Mouse (Mus musculus) stomach, postnatal 0 days (tissue): ENCODE results near the gene Nfil3. TPM values are rescaled to one million over a fixed set of nuclear protein-coding genes. Genes with fewer than 3 reads are reported as not detected.

Source experiments
- ATAC-seq: fragments of 200-750 bp; cut with Nextera tagmentation; 2 replicates; pipeline ENCODE4 v1.8.0; 2017; ENCODE audit not compliant: low FRiP score, low TSS enrichment
- DNase-seq: peaks from one replicate; pipeline ENCODE4 v3.0.0-alpha.2; 2016; ENCODE audit warnings: low spot score
- H3K27ac ChIP-seq: fragments of 300-500 bp; sonication (generic); replicated peaks from 2 replicates; pipeline ENCODE4 v1.5.1; 2014; ENCODE audit warnings: mild to moderate bottlenecking, control low read depth
- H3K27me3 ChIP-seq: fragments of 300-500 bp; sonication (generic); 2 replicates; pipeline ENCODE4 v1.6.1; 2014; ENCODE audit warnings: low read length; ENCODE audit not compliant: control insufficient read depth, insufficient read depth
- H3K36me3 ChIP-seq: fragments of 300-500 bp; sonication (generic); 2 replicates; pipeline ENCODE4 v1.6.1; 2014; ENCODE audit warnings: low read length, mixed read lengths; ENCODE audit not compliant: control insufficient read depth, insufficient read depth
- H3K4me1 ChIP-seq: fragments of 300-500 bp; sonication (generic); replicated peaks from 2 replicates; pipeline ENCODE4 v1.6.1; 2014; ENCODE audit warnings: antibody characterized with exemption; ENCODE audit not compliant: control insufficient read depth, insufficient read depth
- H3K4me2 ChIP-seq: fragments of 300-500 bp; sonication (generic); replicated peaks from 2 replicates; pipeline ENCODE4 v1.6.1; 2014; ENCODE audit warnings: low read depth, mild to moderate bottlenecking, control low read depth, moderate library complexity
- H3K4me3 ChIP-seq: fragments of 300-500 bp; sonication (generic); 2 replicates; pipeline ENCODE4 v1.5.1; 2014; ENCODE audit warnings: low read depth, low read length, control low read depth
- H3K9ac ChIP-seq: fragments of 300-500 bp; sonication (generic); 2 replicates; pipeline ENCODE4 v1.6.1; 2014; ENCODE audit warnings: mild to moderate bottlenecking, low read length, control low read depth, mixed read lengths
- H3K9me3 ChIP-seq: fragments of 300-500 bp; sonication (generic); 2 replicates; pipeline ENCODE4 v1.6.1; 2016; ENCODE audit warnings: low read length; ENCODE audit not compliant: control insufficient read depth
- CTCF ChIP-seq: IDR thresholded peaks from 2 replicates; pipeline ENCODE4 v1.5.1; 2016; ENCODE audit warnings: antibody characterized with exemption, low read depth, mild to moderate bottlenecking, moderate library complexity
- EP300 ChIP-seq: optimal IDR thresholded peaks from 2 replicates; pipeline ENCODE3; 2016; ENCODE audit warnings: antibody characterized with exemption
- WGBS: fragments of 180-500 bp; shearing (Covaris S2); extraction: QIAGEN DNeasy Blood & Tissue Kit; methylation state at CpG from one replicate; pipeline ENCODE4 v1.1.7; 2014; 5-methylcytosine and 5-hydroxymethylcytosine counted together
- polyA plus RNA-seq: library from polyadenylated mRNA; unstranded; fragments of >200 nt; fragmentation: Nextera tagmentation; extraction: Ambion mirVana; gene quantifications from 2 replicates; pipeline ENCODE4 v1.2.1, GENCODE M21; 2015

The Nfil3 gene
- polyA plus RNA-seq, 1 experiment from 2014 or later: 14.4 TPM

- H3K4me2 ChIP-seq: no peak overlapping the region
- H3K4me3 ChIP-seq: no peak overlapping the region
- no peak for ATAC-seq
- WGBS: 75% methylated on average over 16 of the region's 16 CpGs
- DNase-seq: no peak
- TF ChIP-seq CTCF: no peak
- no peak for TF ChIP-seq EP300
- H3K27ac ChIP-seq: no peak overlapping the region
- no peaks in the 10 kb centered on the region for H3K9me3 ChIP-seq
- no peak overlapping the region for H3K9ac ChIP-seq
- H3K4me1 ChIP-seq: no peaks in the 10 kb centered on the region
- H3K27me3 ChIP-seq: no peaks in the 10 kb centered on the region
- no peaks in the 10 kb centered on the region for H3K36me3 ChIP-seq
These were observed 8.1 kb upstream of the Nfil3 start for GRCm38 (mm10) chr13:52989005-52989404.

- no peaks in the 10 kb centered on the region for H3K27me3 ChIP-seq
- DNase-seq (no peak), ATAC-seq (0 out of 2 replicates have a peak, but pooled peaks have one; percentile 24)
- H3K27ac ChIP-seq: no peak overlapping the region
- H3K4me3 ChIP-seq: no peak overlapping the region
- 55% methylated on average over 1 of the region's 1 CpGs for whole genome bisulfite sequencing
- TF ChIP-seq CTCF (no peak), EP300 (no peak)
- no peak overlapping the region for H3K9ac ChIP-seq
- no peaks in the 10 kb centered on the region for H3K9me3 ChIP-seq
- H3K4me1 ChIP-seq: no peaks in the 10 kb centered on the region
- no peaks in the 10 kb centered on the region for H3K36me3 ChIP-seq
- no peak overlapping the region for H3K4me2 ChIP-seq
These were observed 7.0 kb upstream of the Nfil3 start for GRCm38 (mm10) chr13:52987880-52988279.

GRCm38 (mm10) chr13:52986215-52986780 is 5.4 kb upstream of the Nfil3 start:
- no peaks in the 10 kb centered on the region for H3K27me3 ChIP-seq
- no peak overlapping the region for H3K4me2 ChIP-seq
- WGBS: 69% methylated on average over 10 of the region's 10 CpGs
- no peak overlapping the region for H3K9ac ChIP-seq
- no peaks in the 10 kb centered on the region for H3K9me3 ChIP-seq
- no peak overlapping the region for H3K4me3 ChIP-seq
- TF ChIP-seq CTCF: no peak
- no peak for TF ChIP-seq EP300
- H3K27ac ChIP-seq: no peak overlapping the region
- H3K4me1 ChIP-seq: no peaks in the 10 kb centered on the region
- DNase-seq (no peak), ATAC-seq (no peak)
- no peaks in the 10 kb centered on the region for H3K36me3 ChIP-seq

DNA sequence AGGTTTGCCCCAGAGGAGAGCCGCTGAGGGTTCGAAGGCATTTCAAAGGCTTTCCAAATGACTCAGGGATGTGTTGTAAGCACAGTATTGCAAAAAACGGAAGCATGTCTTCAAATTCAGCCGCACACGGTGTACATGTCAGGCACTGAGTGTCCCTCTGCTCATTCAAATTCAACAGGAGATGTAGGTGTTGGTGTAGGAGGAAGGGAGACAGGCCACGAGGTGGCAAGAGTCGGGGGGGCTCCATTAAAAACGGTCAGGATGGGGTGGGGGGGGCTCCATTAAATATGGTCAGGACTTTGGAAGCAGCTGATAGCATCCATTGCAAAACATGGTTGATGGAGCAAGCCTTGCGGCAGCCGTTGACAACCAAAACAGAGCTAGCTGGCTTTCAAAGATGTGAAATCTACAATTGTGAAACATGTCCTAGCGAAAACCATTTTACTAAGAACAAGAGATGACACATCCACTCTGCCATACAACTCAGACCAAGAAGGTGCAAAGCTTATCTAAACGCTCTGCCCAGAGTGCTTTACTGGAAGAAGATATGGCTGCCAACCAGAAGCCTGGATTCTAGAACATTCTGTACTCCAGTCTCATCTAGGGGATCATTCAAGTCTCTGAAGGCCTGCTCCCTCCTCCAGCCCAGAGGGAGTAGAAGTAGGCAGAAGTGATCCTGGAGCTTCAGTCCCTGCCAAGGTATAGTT is 4.8 kb upstream of the Nfil3 start:
- DNase-seq (no peak), ATAC-seq (no peak)
- Histone ChIP-seq H3K4me1 (no peaks in the 10 kb centered on the region), H3K4me2 (no peak overlapping the region), H3K36me3 (no peaks in the 10 kb centered on the region), H3K27me3 (no peaks in the 10 kb centered on the region), H3K9me3 (no peaks in the 10 kb centered on the region), H3K27ac (no peak overlapping the region), H3K4me3 (no peak overlapping the region), H3K9ac (no peak overlapping the region)
- 71% methylated on average over 12 of the region's 12 CpGs for WGBS
- TF ChIP-seq EP300: no peak
- TF ChIP-seq CTCF: no peak

DNA sequence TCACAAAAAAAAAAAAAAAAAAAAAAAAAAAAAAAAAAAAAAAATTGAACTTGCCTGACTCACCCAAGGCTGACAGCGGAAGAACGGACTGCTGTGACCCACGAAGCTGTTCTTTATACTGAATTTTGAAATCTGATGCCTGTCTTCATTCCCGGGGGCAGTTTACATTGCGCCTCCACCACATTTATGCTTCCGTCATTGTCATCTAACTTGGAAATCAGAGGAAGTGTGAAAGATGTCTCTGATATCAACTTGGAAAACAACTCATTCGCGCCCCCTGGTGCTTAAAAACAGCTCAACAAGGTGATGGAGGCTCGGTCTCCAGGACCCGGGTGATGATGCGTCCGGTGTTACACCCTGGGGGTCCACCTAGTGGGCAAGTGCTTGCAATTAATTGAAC is 1.8 kb upstream of the Nfil3 start:
- Histone ChIP-seq H3K27ac (no peak overlapping the region), H3K27me3 (no peaks in the 10 kb centered on the region), H3K36me3 (no peaks in the 10 kb centered on the region), H3K4me1 (0 out of 2 replicates have a peak, but pooled peaks cover 6% of the 10 kb centered on the region), H3K4me2 (peak overlapping the region; percentile 98), H3K9ac (no peak overlapping the region), H3K4me3 (no peak overlapping the region), H3K9me3 (no peaks in the 10 kb centered on the region)
- DNase-seq (peak; percentile 89), ATAC-seq (no peak)
- no peak for TF ChIP-seq EP300
- peak; percentile 89 for TF ChIP-seq CTCF
- WGBS: 0% methylated on average over 12 of the region's 12 CpGs
